Comparison of ENCODE assay signal across 8 mouse cellular contexts in genomic region chr13:49381230-49381629, GRCm38 (mm10). TPM values are rescaled to one million over a fixed set of nuclear protein-coding genes. Genes with fewer than 3 reads are reported as not detected.
DNase-seq lines count a peak whose midpoint lies in the region; ATAC-seq and TF ChIP-seq lines count a peak whose summit lies in the region.

No protein-coding gene starts in this region.

- no peak overlapping the region for H3K9ac ChIP-seq in forebrain, postnatal 0 days
- no peak overlapping the region for H3K9ac ChIP-seq in lung, postnatal 0 days (replicated peaks; ENCODE audit: low read depth)

- H3K4me3 ChIP-seq in G1E (ENCODE audit: low read depth, low read length), result no peak overlapping the region
- H3K4me3 ChIP-seq in forebrain, postnatal 0 days (ENCODE audit: low read depth, low read length), result no peak overlapping the region
- no peak overlapping the region for H3K4me3 ChIP-seq in hindbrain, embryonic 10.5 days
- H3K4me3 ChIP-seq in lung, postnatal 0 days (ENCODE audit: low read depth, low read length), result no peak overlapping the region

- no peak; the same call in 1 of the 2 replicates for TF ChIP-seq EP300 in lung, postnatal 0 days (IDR thresholded peaks at IDR 0.05)

- peaks cover 96% of the 10 kb centered on the region for H3K36me3 ChIP-seq in G1E (replicated peaks)
- peaks cover 91% of the 10 kb centered on the region for H3K36me3 ChIP-seq in forebrain, postnatal 0 days (ENCODE audit: insufficient read depth)
- H3K36me3 ChIP-seq in hindbrain, embryonic 10.5 days, result peaks cover 100% of the 10 kb centered on the region
- H3K36me3 ChIP-seq in lung, postnatal 0 days (ENCODE audit: insufficient read depth, low read length), result peaks cover 51% of the 10 kb centered on the region

- 18% methylated on average over 3 of the region's 3 CpGs for WGBS in forebrain, postnatal 0 days
- WGBS in hindbrain, embryonic 10.5 days, result 37% methylated on average over 3 of the region's 3 CpGs
- 24% methylated on average over 3 of the region's 3 CpGs for WGBS in lung, postnatal 0 days

- no peaks in the 10 kb centered on the region for H3K27me3 ChIP-seq in G1E (ENCODE audit: insufficient read depth, low read length)
- no peaks in the 10 kb centered on the region for H3K27me3 ChIP-seq in forebrain, postnatal 0 days (ENCODE audit: insufficient read depth, low read length)
- H3K27me3 ChIP-seq in hindbrain, embryonic 10.5 days (ENCODE audit: insufficient read depth, poor library complexity, severe bottlenecking), result no peaks in the 10 kb centered on the region
- no peaks in the 10 kb centered on the region for H3K27me3 ChIP-seq in lung, postnatal 0 days (replicated peaks; ENCODE audit: insufficient read depth, low read length)

- DNase-seq in G1E (ENCODE audit: low spot score), result peak; percentile 57
- DNase-seq in cerebellum, adult 11 months, result peak; percentile 74
- peak; percentile 81 for DNase-seq in forebrain, postnatal 0 days
- peak; percentile 77 for DNase-seq in hindbrain, embryonic 10.5 days (ENCODE audit: low spot score)
- DNase-seq in layer of hippocampus, adult 9-10 months (ENCODE audit: low spot score), result peak; percentile 69
- peak; percentile 90 for DNase-seq in lung, postnatal 0 days (ENCODE audit: low spot score)
- peak; percentile 85 for DNase-seq in ovary, postnatal 14 days (ENCODE audit: low spot score)
- peak; percentile 84 to 94 for DNase-seq in thymus, postnatal 10 days (ENCODE audit: low spot score in 2 of 2)

- no peaks in the 10 kb centered on the region for H3K9me3 ChIP-seq in G1E (replicated peaks)
- H3K9me3 ChIP-seq in forebrain, postnatal 0 days (ENCODE audit: low read length), result no peaks in the 10 kb centered on the region
- no peaks in the 10 kb centered on the region for H3K9me3 ChIP-seq in hindbrain, embryonic 10.5 days
- H3K9me3 ChIP-seq in lung, postnatal 0 days (ENCODE audit: low read length), result no peaks in the 10 kb centered on the region

- ATAC-seq in G1E (ENCODE audit: extremely low read depth, insufficient number of reproducible peaks, low FRiP score, poor library complexity, severe bottlenecking), result peak; percentile 63
- ATAC-seq in forebrain, postnatal 0 days, result peak; percentile 85
- peak; percentile 85 for ATAC-seq in lung, postnatal 0 days

- H3K4me1 ChIP-seq in G1E (ENCODE audit: insufficient read depth, low read depth, low read length), result no peaks in the 10 kb centered on the region
- H3K4me1 ChIP-seq in forebrain, postnatal 0 days (ENCODE audit: insufficient read depth), result no peaks in the 10 kb centered on the region
- no peaks in the 10 kb centered on the region; the same call in 1 of the 2 replicates for H3K4me1 ChIP-seq in hindbrain, embryonic 10.5 days (replicated peaks)
- no peaks in the 10 kb centered on the region for H3K4me1 ChIP-seq in lung, postnatal 0 days (ENCODE audit: insufficient read depth, low read depth, low read length)

- no peak overlapping the region for H3K4me2 ChIP-seq in forebrain, postnatal 0 days (ENCODE audit: low read depth)
- H3K4me2 ChIP-seq in lung, postnatal 0 days (replicated peaks; ENCODE audit: low read depth, low read length), result no peak overlapping the region

- H3K27ac ChIP-seq in forebrain, postnatal 0 days (ENCODE audit: low read depth, low read length), result no peak overlapping the region
- H3K27ac ChIP-seq in hindbrain, embryonic 10.5 days, result no peak overlapping the region
- H3K27ac ChIP-seq in lung, postnatal 0 days (ENCODE audit: low read length), result peak overlapping the region; percentile 62; the same call in 1 of the 2 replicates

- peak; percentile 92 for TF ChIP-seq CTCF in G1E (IDR thresholded peaks at IDR 0.05; ENCODE audit: low read depth, low read length)
- TF ChIP-seq CTCF in forebrain, postnatal 0 days (IDR thresholded peaks at IDR 0.05; ENCODE audit: low read depth), result peak; percentile 93
- TF ChIP-seq CTCF in lung, postnatal 0 days (IDR thresholded peaks at IDR 0.05), result peak; percentile 99

RNA-seq across cellular contexts. Expression of gene Ippk, which starts 39.8 kb away (rescaled TPM):
- total RNA-seq in G1E (2014; fragmentation: Nextera tagmentation) (4.5 and 4.8 TPM in 2 replicates), G1E (2017) (15.8 and 15.9 TPM in 2 replicates)
- polyA plus RNA-seq in G1E (2012), result 1.3 and 2.3 TPM in 2 replicates
- total RNA-seq in forebrain, postnatal 0 days (2014; rRNA removed), result 15.0 and 15.9 TPM in 2 replicates
- 11.0 and 11.7 TPM in 2 replicates for polyA plus RNA-seq in forebrain, postnatal 0 days (2015; fragmentation: Nextera tagmentation; extraction: Ambion mirVana)
- polyA plus RNA-seq in hindbrain, embryonic 10.5 days (2016; fragmentation: Nextera tagmentation; extraction: Ambion mirVana), result 19.5 and 20.0 TPM in 2 replicates
- 12.0 and 12.6 TPM in 2 replicates for polyA plus RNA-seq in lung, postnatal 0 days (2015; fragmentation: Nextera tagmentation; extraction: Ambion mirVana)

RNA-seq across cellular contexts. Expression of gene Bicd2, which starts 39.8 kb away (rescaled TPM):
- 11.5 and 19.5 TPM in 2 replicates for total RNA-seq in G1E (2014; fragmentation: Nextera tagmentation)
- 19.2 and 19.9 TPM in 2 replicates for total RNA-seq in G1E (2017)
- 10.7 and 11.6 TPM in 2 replicates for polyA plus RNA-seq in G1E (2012)
- 40.9 and 50.9 TPM in 2 replicates for total RNA-seq in forebrain, postnatal 0 days (2014; rRNA removed)
- 20.8 and 23.7 TPM in 2 replicates for polyA plus RNA-seq in forebrain, postnatal 0 days (2015; fragmentation: Nextera tagmentation; extraction: Ambion mirVana)
- 31.8 and 32.0 TPM in 2 replicates for polyA plus RNA-seq in hindbrain, embryonic 10.5 days (2016; fragmentation: Nextera tagmentation; extraction: Ambion mirVana)
- polyA plus RNA-seq in lung, postnatal 0 days (2015; fragmentation: Nextera tagmentation; extraction: Ambion mirVana), result 32.5 and 40.2 TPM in 2 replicates
